Mouse (Mus musculus) retina, adult 2 months (tissue): ENCODE data around the gene Slc25a43.

Experiments
- DNase-seq: peaks from one replicate; pipeline ENCODE4 v3.0.0-alpha.2; 2012; ENCODE audit warnings: low read depth, low spot score

Gene Slc25a43

GRCm38 (mm10) chrX:36743503-36744101 is at the start of gene Slc25a43:
Gene Slc25a43, plus strand, starts transcription at chrX:36743659.
- no peak for DNase-seq

- no peak for DNase-seq
These were observed 3.1 kb upstream of the Slc25a43 start for GRCm38 (mm10) chrX:36740124-36740951.

GRCm38 (mm10) chrX:36741278-36741677 is 2.2 kb upstream of the Slc25a43 start:
- no peak for DNase-seq

GRCm38 (mm10) chrX:36742744-36743143 is 715 bp upstream of the Slc25a43 start:
- no peak for DNase-seq

- DNase-seq: no peak
These were observed 1.3 kb downstream of the Slc25a43 start for GRCm38 (mm10) chrX:36744735-36745134.

GRCm38 (mm10) chrX:36745333-36745732 is 1.9 kb downstream of the Slc25a43 start:
- no peak for DNase-seq

GRCm38 (mm10) chrX:36746789-36747188 is 3.3 kb downstream of the Slc25a43 start:
- no peak for DNase-seq

GRCm38 (mm10) chrX:36748573-36748972 is 5.1 kb downstream of the Slc25a43 start:
- peak; percentile 15 for DNase-seq

- DNase-seq: no peak
These were observed 5.9 kb downstream of the Slc25a43 start for GRCm38 (mm10) chrX:36749281-36749785.

GRCm38 (mm10) chrX:36750591-36750990 is 7.1 kb downstream of the Slc25a43 start:
- no peak for DNase-seq

GRCm38 (mm10) chrX:36752586-36752985 is 9.1 kb downstream of the Slc25a43 start:
- DNase-seq: no peak

- DNase-seq: no peak
These were observed 14.5 kb downstream of the Slc25a43 start for GRCm38 (mm10) chrX:36757796-36758472.

GRCm38 (mm10) chrX:36758566-36758965 is 15.1 kb downstream of the Slc25a43 start:
- no peak for DNase-seq

- DNase-seq: peak; percentile 33
These were observed 17.6 kb downstream of the Slc25a43 start for GRCm38 (mm10) chrX:36760946-36761635.

GRCm38 (mm10) chrX:36762289-36762688 is 18.8 kb downstream of the Slc25a43 start:
- no peak for DNase-seq

- no peak for DNase-seq
These were observed 19.4 kb downstream of the Slc25a43 start for GRCm38 (mm10) chrX:36762894-36763293.

- DNase-seq: no peak
These were observed 20.0 kb downstream of the Slc25a43 start for GRCm38 (mm10) chrX:36763298-36763933.

GRCm38 (mm10) chrX:36763934-36764317 is 20.5 kb downstream of the Slc25a43 start:
- no peak for DNase-seq

GRCm38 (mm10) chrX:36767386-36767785 is 23.9 kb downstream of the Slc25a43 start:
- DNase-seq: no peak

GRCm38 (mm10) chrX:36772591-36772990 is 29.1 kb downstream of the Slc25a43 start:
- DNase-seq: no peak

- DNase-seq: no peak
These were observed 32.1 kb downstream of the Slc25a43 start for GRCm38 (mm10) chrX:36775520-36775919.
